Mouse (Mus musculus) bone marrow macrophage, adult 2 months (primary cell): Measurements from ENCODE around the gene Rab11fip3.

Source experiments
- CTCF ChIP-seq: IDR thresholded peaks from 2 replicates; pipeline ENCODE4 v1.5.1; 2012; ENCODE audit warnings: low read depth, mild to moderate bottlenecking, low read length, moderate library complexity
- POLR2A ChIP-seq: IDR thresholded peaks from 2 replicates; pipeline ENCODE4 v1.6.1; 2012; ENCODE audit warnings: mild to moderate bottlenecking, low read depth, low read length, borderline replicate concordance

- no peak for TF ChIP-seq CTCF
- TF ChIP-seq POLR2A = no peak
Observed at GRCm38 (mm10) chr17:26101478-26101877, 32.1 kb upstream of the Rab11fip3 start.
